Mouse (Mus musculus) forebrain, embryonic 11.5 days (tissue): Measurements from ENCODE around the gene Nsun6. TPM values are rescaled to one million over a fixed set of nuclear protein-coding genes. Genes with fewer than 3 reads are reported as not detected.

Experiments
- ATAC-seq: fragments of 200-750 bp; cut with Nextera tagmentation; replicated peaks from 2 replicates; pipeline ENCODE4 v1.8.0; 2017; ENCODE audit warnings: moderate TSS enrichment; ENCODE audit not compliant: low FRiP score
- DNase-seq: peaks from one replicate; pipeline ENCODE4 v3.0.0-alpha.2; 2017; ENCODE audit warnings: low spot score
- H3K27ac ChIP-seq: fragments of 300-500 bp; sonication (generic); 2 replicates; pipeline ENCODE4 v1.5.1; 2014; ENCODE audit warnings: low read depth, low read length
- H3K27me3 ChIP-seq: fragments of 300-500 bp; sonication (generic); 2 replicates; pipeline ENCODE4 v1.6.1; 2014; ENCODE audit warnings: mild to moderate bottlenecking, low read length, mixed read lengths; ENCODE audit not compliant: control insufficient read depth, insufficient read depth
- H3K36me3 ChIP-seq: fragments of 300-500 bp; sonication (generic); 2 replicates; pipeline ENCODE4 v1.6.1; 2014; ENCODE audit warnings: mild to moderate bottlenecking, low read length, moderate library complexity, mixed read lengths; ENCODE audit not compliant: control insufficient read depth, insufficient read depth
- H3K4me1 ChIP-seq: fragments of 300-500 bp; sonication (generic); replicated peaks from 2 replicates; pipeline ENCODE4 v1.6.1; 2014; ENCODE audit warnings: low read length, mixed read lengths; ENCODE audit not compliant: control insufficient read depth, insufficient read depth
- H3K4me2 ChIP-seq: fragments of 300-500 bp; sonication (generic); 2 replicates; pipeline ENCODE4 v1.6.1; 2014; ENCODE audit warnings: low read depth, mild to moderate bottlenecking, low read length, moderate library complexity, mixed read lengths; ENCODE audit not compliant: severe bottlenecking
- H3K4me3 ChIP-seq: fragments of 300-500 bp; sonication (generic); 2 replicates; pipeline ENCODE4 v1.5.1; 2014; ENCODE audit warnings: low read depth, low read length
- H3K9ac ChIP-seq: fragments of 300-500 bp; sonication (generic); 2 replicates; pipeline ENCODE4 v1.6.1; 2014; ENCODE audit warnings: low read length
- H3K9me3 ChIP-seq: fragments of 300-500 bp; sonication (generic); 2 replicates; pipeline ENCODE4 v1.6.1; 2016; ENCODE audit warnings: low read length, mixed read lengths; ENCODE audit not compliant: control insufficient read depth
- WGBS: fragments of 180-500 bp; shearing (Covaris S2); extraction: QIAGEN DNeasy Blood & Tissue Kit; methylation state at CpG from one replicate; pipeline ENCODE4 v1.1.7; 2014; 5-methylcytosine and 5-hydroxymethylcytosine counted together
- polyA plus RNA-seq: library from polyadenylated mRNA; unstranded; fragments of >200 nt; fragmentation: Nextera tagmentation; extraction: Ambion mirVana; gene quantifications from 2 replicates; pipeline ENCODE4 v1.2.1, GENCODE M21; 2014

Gene Nsun6
- polyA plus RNA-seq, 1 experiment from 2014 or later, result 12.4 TPM

DNA sequence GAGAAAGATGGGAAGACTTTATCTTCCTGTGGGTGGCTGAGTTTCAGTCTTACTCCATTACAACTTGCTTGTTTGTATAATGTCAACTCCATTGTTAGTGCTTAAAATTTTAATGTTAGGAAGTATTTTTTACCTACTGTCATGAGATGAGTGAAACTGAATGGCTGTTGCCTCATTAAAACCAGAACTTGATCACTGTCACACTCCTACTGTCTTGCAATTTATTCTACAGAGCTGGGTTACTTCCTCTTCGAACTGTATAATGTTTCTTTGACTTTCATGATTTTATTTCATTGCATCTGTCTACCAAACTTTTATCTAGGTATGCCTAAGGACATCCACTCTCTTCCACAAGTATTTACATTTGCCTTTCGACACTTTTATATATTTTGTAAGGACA is 93.4 kb downstream of the Nsun6 start:
- no peaks in the 10 kb centered on the region for H3K9me3 ChIP-seq
- H3K4me2 ChIP-seq, result no peak overlapping the region
- ATAC-seq, result no peak
- no peak overlapping the region for H3K4me3 ChIP-seq
- no peaks in the 10 kb centered on the region for H3K4me1 ChIP-seq
- no peaks in the 10 kb centered on the region for H3K36me3 ChIP-seq
- H3K9ac ChIP-seq, result no peak overlapping the region
- no peak for DNase-seq
- H3K27ac ChIP-seq, result no peak overlapping the region
- H3K27me3 ChIP-seq, result no peaks in the 10 kb centered on the region
- 91% methylated on average over 2 of the region's 2 CpGs for WGBS

DNA sequence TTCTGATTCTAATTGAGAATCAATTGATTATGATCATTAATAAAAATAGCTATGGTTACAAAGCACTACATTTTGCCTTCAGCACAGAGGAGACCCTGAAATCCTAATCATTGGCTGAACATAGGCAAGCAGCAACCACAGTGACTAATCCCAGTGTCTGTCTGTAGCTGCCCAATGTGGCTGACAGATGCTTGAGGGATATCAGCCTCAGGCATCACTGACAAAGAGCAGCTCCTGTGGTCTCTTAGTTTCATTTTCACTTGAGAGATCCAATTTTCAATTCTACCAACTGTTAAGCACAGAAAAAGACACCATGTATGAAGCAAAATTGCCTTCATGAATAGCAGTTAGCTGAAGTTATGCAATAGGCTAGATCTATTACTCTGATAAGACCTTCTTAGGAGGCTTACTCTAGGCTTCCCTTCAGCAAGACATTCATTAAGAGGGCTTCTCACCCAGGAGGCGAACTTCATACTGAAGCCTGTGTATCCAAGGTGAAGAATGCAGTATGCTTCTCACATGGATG is 93.8 kb downstream of the Nsun6 start:
- no peak for ATAC-seq
- H3K4me1 ChIP-seq, result no peaks in the 10 kb centered on the region
- H3K27me3 ChIP-seq, result no peaks in the 10 kb centered on the region
- 75% methylated on average over 1 of the region's 1 CpGs for WGBS
- H3K27ac ChIP-seq, result no peak overlapping the region
- H3K9ac ChIP-seq, result no peak overlapping the region
- H3K4me2 ChIP-seq, result no peak overlapping the region
- DNase-seq, result no peak
- no peaks in the 10 kb centered on the region for H3K9me3 ChIP-seq
- no peaks in the 10 kb centered on the region for H3K36me3 ChIP-seq
- H3K4me3 ChIP-seq, result no peak overlapping the region

DNA sequence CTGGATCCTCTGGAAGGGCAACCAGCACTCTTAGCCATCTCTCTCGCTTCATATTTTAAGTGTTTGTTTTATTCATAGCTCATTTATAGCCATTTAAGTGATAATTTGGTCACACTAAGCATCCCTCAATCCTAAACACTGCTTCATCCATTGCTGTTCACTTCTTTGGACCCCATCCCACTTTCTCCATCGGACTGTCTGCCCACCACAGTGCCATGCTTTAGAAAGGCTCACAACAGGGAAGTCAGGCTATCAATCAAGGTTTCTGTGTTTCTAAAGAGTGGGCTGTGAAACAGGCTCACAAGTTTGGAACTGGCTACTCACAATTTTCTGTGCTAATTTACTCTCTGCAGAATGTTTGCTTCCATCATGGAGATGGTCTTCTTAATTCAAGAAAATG is 101.8 kb downstream of the Nsun6 start:
- no peaks in the 10 kb centered on the region for H3K27me3 ChIP-seq
- no peak overlapping the region for H3K4me2 ChIP-seq
- H3K4me1 ChIP-seq, result no peaks in the 10 kb centered on the region
- no peak overlapping the region for H3K27ac ChIP-seq
- no peak overlapping the region for H3K9ac ChIP-seq
- no peak overlapping the region for H3K4me3 ChIP-seq
- no peak for ATAC-seq
- WGBS, result 74% methylated on average over 2 of the region's 2 CpGs
- no peak for DNase-seq
- no peaks in the 10 kb centered on the region for H3K36me3 ChIP-seq
- H3K9me3 ChIP-seq, result no peaks in the 10 kb centered on the region

Other genes starting within 250 kb of the Nsun6 start
- 46.2 and 53.7 TPM in 2 replicates for gene Arl5b, start 5.7 kb downstream of the Nsun6 start, polyA plus RNA-seq